Mouse (Mus musculus) testis, adult 2 months (tissue): ENCODE data around the gene Kirrel3.

Experiments
- CTCF ChIP-seq: fragments of 200-500 bp; IDR thresholded peaks from 2 replicates; pipeline ENCODE4 v1.5.1; 2012; ENCODE audit warnings: low read depth, mild to moderate bottlenecking, inconsistent platforms, low read length, moderate library complexity; ENCODE audit not compliant: control insufficient read depth, insufficient read depth, insufficient replicate concordance
- POLR2A ChIP-seq: fragments of 200-500 bp; IDR thresholded peaks from 2 replicates; pipeline ENCODE4 v1.6.1; 2012; ENCODE audit warnings: low read depth, mild to moderate bottlenecking, inconsistent platforms, low read length, moderate library complexity; ENCODE audit not compliant: control insufficient read depth

GRCm38 (mm10) chr9:34824358-34825088 lies 338.8 kb downstream of the Kirrel3 start:
- TF ChIP-seq POLR2A (no peak), CTCF (no peak)
